In genomic region chr12:69129634-69130310, GRCm38 (mm10) we compare ENCODE assay signal across 8 mouse cellular contexts. TPM values are rescaled to one million over a fixed set of nuclear protein-coding genes. Genes with fewer than 3 reads are reported as not detected.
DNase-seq lines count a peak whose midpoint lies in the region; ATAC-seq and TF ChIP-seq lines count a peak whose summit lies in the region.

No protein-coding gene starts in this region.

- H3K9me3 ChIP-seq in limb, embryonic 11.5 days (ENCODE audit: control insufficient read depth, low read length), result no peaks in the 10 kb centered on the region
- no peaks in the 10 kb centered on the region for H3K9me3 ChIP-seq in stomach, embryonic 15.5 days

- H3K27ac ChIP-seq in gastrocnemius, adult 2 months, result no peak overlapping the region
- H3K27ac ChIP-seq in thymus, adult 2 months (ENCODE audit: control insufficient read depth, insufficient read depth, low read length), result no peak overlapping the region
- no peak overlapping the region for H3K27ac ChIP-seq in limb, embryonic 11.5 days (replicated peaks; ENCODE audit: low read depth, low read length)
- H3K27ac ChIP-seq in stomach, embryonic 15.5 days, result no peak overlapping the region
- H3K27ac ChIP-seq in left cerebral cortex, adult 2 months, result no peak overlapping the region

- peaks cover 7% of the 10 kb centered on the region; the same call in 1 of the 2 replicates for H3K4me1 ChIP-seq in thymus, adult 2 months (replicated peaks; ENCODE audit: control insufficient read depth, insufficient read depth, low read length)
- no peaks in the 10 kb centered on the region for H3K4me1 ChIP-seq in limb, embryonic 11.5 days (ENCODE audit: control insufficient read depth, insufficient read depth, low read length)
- no peaks in the 10 kb centered on the region for H3K4me1 ChIP-seq in stomach, embryonic 15.5 days

- TF ChIP-seq POLR2A in thymus, adult 2 months (IDR thresholded peaks at IDR 0.05; ENCODE audit: control insufficient read depth, extremely low read depth, insufficient read depth, low read length, poor library complexity), result no peak

- H3K4me3 ChIP-seq in gastrocnemius, adult 2 months, result peak overlapping the region; percentile 37
- no peak overlapping the region; the same call in 1 of the 2 replicates for H3K4me3 ChIP-seq in thymus, adult 2 months (ENCODE audit: control insufficient read depth, insufficient read depth, low read length)
- no peak overlapping the region for H3K4me3 ChIP-seq in limb, embryonic 11.5 days (ENCODE audit: low read depth, low read length)
- no peak overlapping the region for H3K4me3 ChIP-seq in stomach, embryonic 15.5 days (replicated peaks)
- no peak overlapping the region for H3K4me3 ChIP-seq in left cerebral cortex, adult 2 months

- TF ChIP-seq CTCF in gastrocnemius, adult 2 months (IDR thresholded peaks at IDR 0.05), result no peak
- TF ChIP-seq CTCF in thymus, adult 2 months (IDR thresholded peaks at IDR 0.05; ENCODE audit: borderline replicate concordance, control insufficient read depth, extremely low read depth, insufficient read depth, low read length, poor library complexity), result no peak
- no peak for TF ChIP-seq CTCF in left cerebral cortex, adult 2 months (IDR thresholded peaks at IDR 0.05)

- peak overlapping the region; percentile 30; the same call in 1 of the 2 replicates for H3K9ac ChIP-seq in limb, embryonic 11.5 days (ENCODE audit: low read length)
- no peak overlapping the region for H3K9ac ChIP-seq in stomach, embryonic 15.5 days

- WGBS in thymus, adult 2 months, result 71% methylated on average over 18 of the region's 18 CpGs
- 42% methylated on average over 15 of the region's 18 CpGs for WGBS in limb, embryonic 11.5 days
- 28% methylated on average over 18 of the region's 18 CpGs for WGBS in stomach, embryonic 15.5 days

- H3K27me3 ChIP-seq in thymus, adult 2 months (ENCODE audit: control insufficient read depth, insufficient read depth, low read length), result no peaks in the 10 kb centered on the region
- no peaks in the 10 kb centered on the region for H3K27me3 ChIP-seq in limb, embryonic 11.5 days (ENCODE audit: control insufficient read depth, insufficient read depth, low read length)
- H3K27me3 ChIP-seq in stomach, embryonic 15.5 days (replicated peaks), result no peaks in the 10 kb centered on the region

- no peaks in the 10 kb centered on the region for H3K36me3 ChIP-seq in thymus, adult 2 months (ENCODE audit: control insufficient read depth, insufficient read depth, low read length)
- H3K36me3 ChIP-seq in limb, embryonic 11.5 days (ENCODE audit: control insufficient read depth, insufficient read depth, low read length), result no peaks in the 10 kb centered on the region
- no peaks in the 10 kb centered on the region for H3K36me3 ChIP-seq in stomach, embryonic 15.5 days

- intact Hi-C loops in gastrocnemius, adult 2 months (cut with DNase I), result no loop called here
- intact Hi-C loops in left cerebral cortex, adult 2 months (cut with DNase I), result no loop called here

- H3K4me2 ChIP-seq in limb, embryonic 11.5 days (ENCODE audit: low read depth, severe bottlenecking), result 0 out of 2 replicates have a peak overlapping the region, but pooled peaks have one; percentile 15
- peak overlapping the region; percentile 26 for H3K4me2 ChIP-seq in stomach, embryonic 15.5 days

- ATAC-seq in limb, embryonic 11.5 days (ENCODE audit: insufficient number of reproducible peaks, low FRiP score, low TSS enrichment, low read depth), result no peak
- ATAC-seq in stomach, embryonic 15.5 days (ENCODE audit: insufficient read depth, low FRiP score, low read depth), result no peak

- DNase-seq in gastrocnemius, adult 2 months, result no peak
- no peak for DNase-seq in gastrocnemius, adult 18-20 months (ENCODE audit: low spot score)
- DNase-seq in thymus, adult 2 months, result peak; percentile 4
- no peak for DNase-seq in thymus, adult 18-20 months
- DNase-seq in limb, embryonic 11.5 days (ENCODE audit: low spot score), result no peak
- no peak for DNase-seq in left cerebral cortex, adult 2 months (ENCODE audit: extremely low spot score in 1 of 2, low spot score in 2 of 2)
- no peak for DNase-seq in kidney, adult 9 months

RNA-seq across cellular contexts. Expression of gene Rps29, which starts 29.2 kb away (rescaled TPM):
- 1,000 to 10,000 TPM in 1 of 2 experiments, 100 to 1,000 TPM in 1; 838 to 1,075 TPM for total RNA-seq in gastrocnemius, adult 2 months (2021)
- 1,000 to 10,000 TPM in 1 of 2 experiments, 100 to 1,000 TPM in 1; 898 to 1,011 TPM for total RNA-seq in gastrocnemius, adult 18-20 months (2021)
- 1,765 and 2,152 TPM in 2 replicates for polyA plus RNA-seq in thymus, adult 2 months (2012; rRNA removed)
- polyA plus RNA-seq in limb, embryonic 11.5 days (2014; fragmentation: Nextera tagmentation; extraction: Ambion mirVana), result 1,587 and 1,677 TPM in 2 replicates
- 1,494 and 1,720 TPM in 2 replicates for polyA plus RNA-seq in stomach, embryonic 15.5 days (2015; fragmentation: Nextera tagmentation; extraction: Ambion mirVana)
- 1,000 to 10,000 TPM; 1,087 to 1,104 TPM for total RNA-seq in left cerebral cortex, adult 2 months (2021)

RNA-seq across cellular contexts. Expression of gene Lrr1, which starts 38.8 kb away (rescaled TPM):
- not detected for total RNA-seq in gastrocnemius, adult 2 months (2021)
- total RNA-seq in gastrocnemius, adult 18-20 months (2021), result not detected
- polyA plus RNA-seq in thymus, adult 2 months (2012; rRNA removed), result 6.5 and 11.1 TPM in 2 replicates
- polyA plus RNA-seq in limb, embryonic 11.5 days (2014; fragmentation: Nextera tagmentation; extraction: Ambion mirVana), result 30.1 and 30.9 TPM in 2 replicates
- polyA plus RNA-seq in stomach, embryonic 15.5 days (2015; fragmentation: Nextera tagmentation; extraction: Ambion mirVana), result 19.3 and 19.9 TPM in 2 replicates
- not detected for total RNA-seq in left cerebral cortex, adult 2 months (2021)

RNA-seq across cellular contexts. Expression of gene Rpl36al, which starts 54.1 kb away (rescaled TPM):
- 100 to 1,000 TPM; 290 to 325 TPM for total RNA-seq in gastrocnemius, adult 2 months (2021)
- total RNA-seq in gastrocnemius, adult 18-20 months (2021), result 100 to 1,000 TPM; 336 to 346 TPM
- polyA plus RNA-seq in thymus, adult 2 months (2012; rRNA removed), result 153 and 166 TPM in 2 replicates
- 561 and 598 TPM in 2 replicates for polyA plus RNA-seq in limb, embryonic 11.5 days (2014; fragmentation: Nextera tagmentation; extraction: Ambion mirVana)
- 720 and 730 TPM in 2 replicates for polyA plus RNA-seq in stomach, embryonic 15.5 days (2015; fragmentation: Nextera tagmentation; extraction: Ambion mirVana)
- total RNA-seq in left cerebral cortex, adult 2 months (2021), result 100 to 1,000 TPM; 174 to 177 TPM

RNA-seq across cellular contexts. Expression of gene Mgat2, which starts 54.2 kb away (rescaled TPM):
- 1 to 10 TPM; 6.0 to 7.3 TPM for total RNA-seq in gastrocnemius, adult 2 months (2021)
- total RNA-seq in gastrocnemius, adult 18-20 months (2021), result 1 to 10 TPM; 5.6 to 7.2 TPM
- polyA plus RNA-seq in thymus, adult 2 months (2012; rRNA removed), result 21.5 and 21.8 TPM in 2 replicates
- 32.3 and 33.6 TPM in 2 replicates for polyA plus RNA-seq in limb, embryonic 11.5 days (2014; fragmentation: Nextera tagmentation; extraction: Ambion mirVana)
- 63.6 and 67.4 TPM in 2 replicates for polyA plus RNA-seq in stomach, embryonic 15.5 days (2015; fragmentation: Nextera tagmentation; extraction: Ambion mirVana)
- total RNA-seq in left cerebral cortex, adult 2 months (2021), result 10 to 100 TPM; 27.0 to 28.9 TPM
